Mouse (Mus musculus) retina, postnatal 1 day (tissue): ENCODE measurements around the gene Lrrc36.

Source experiments
- DNase-seq: peaks from one replicate; pipeline ENCODE4 v3.0.0-alpha.2; 2012

The Lrrc36 gene

GRCm38 (mm10) chr8:105484392-105484791 lies 71.0 kb downstream of the Lrrc36 start:
- peak; percentile 58 for DNase-seq

- DNase-seq = no peak
Measured at GRCm38 (mm10) chr8:105488082-105488481, 74.7 kb downstream of the Lrrc36 start.

DNA sequence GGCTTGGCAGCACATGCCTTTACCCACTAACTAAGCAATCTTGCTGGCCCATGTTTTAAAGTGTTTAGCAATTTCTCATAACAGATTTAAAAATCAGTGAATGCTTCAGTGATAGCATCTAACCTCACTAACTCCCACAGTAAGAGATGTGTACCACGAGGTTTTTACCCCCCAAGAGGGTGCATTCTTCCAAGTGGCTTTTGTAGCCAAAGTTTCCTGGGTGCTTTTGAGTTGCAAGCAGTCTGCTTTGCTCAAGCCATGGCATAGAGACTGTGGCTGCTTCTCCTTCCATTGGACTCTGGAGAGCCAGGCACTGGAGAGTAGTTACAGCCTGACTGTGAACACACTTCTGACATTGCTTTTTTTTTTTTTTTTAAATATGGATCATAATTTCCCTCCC lies 75.9 kb downstream of the Lrrc36 start:
- no peak for DNase-seq

GRCm38 (mm10) chr8:105493495-105493894 lies 80.1 kb downstream of the Lrrc36 start:
- no peak for DNase-seq

DNA sequence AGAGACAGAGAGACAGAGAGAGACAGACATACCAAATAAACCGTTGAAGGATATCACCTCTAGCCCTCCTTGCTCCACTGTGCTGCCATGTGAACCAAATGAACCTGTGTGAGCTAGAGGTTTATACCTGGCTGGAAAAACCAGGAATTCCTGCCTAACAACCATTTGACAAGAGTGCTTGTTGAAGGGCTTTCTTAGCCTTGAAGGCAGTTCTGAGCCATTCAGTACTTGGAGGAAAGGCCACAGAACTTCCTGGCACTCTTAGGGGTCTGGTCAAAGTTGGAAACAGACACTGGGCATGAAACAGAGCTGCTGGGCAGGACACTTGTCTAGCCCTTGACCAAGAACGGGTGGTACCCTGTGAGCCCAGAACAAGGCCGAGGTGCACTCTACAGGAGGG lies 81.2 kb downstream of the Lrrc36 start:
- no peak for DNase-seq

GRCm38 (mm10) chr8:105495350-105496302 lies 82.3 kb downstream of the Lrrc36 start:
- peak; percentile 22 for DNase-seq

DNA sequence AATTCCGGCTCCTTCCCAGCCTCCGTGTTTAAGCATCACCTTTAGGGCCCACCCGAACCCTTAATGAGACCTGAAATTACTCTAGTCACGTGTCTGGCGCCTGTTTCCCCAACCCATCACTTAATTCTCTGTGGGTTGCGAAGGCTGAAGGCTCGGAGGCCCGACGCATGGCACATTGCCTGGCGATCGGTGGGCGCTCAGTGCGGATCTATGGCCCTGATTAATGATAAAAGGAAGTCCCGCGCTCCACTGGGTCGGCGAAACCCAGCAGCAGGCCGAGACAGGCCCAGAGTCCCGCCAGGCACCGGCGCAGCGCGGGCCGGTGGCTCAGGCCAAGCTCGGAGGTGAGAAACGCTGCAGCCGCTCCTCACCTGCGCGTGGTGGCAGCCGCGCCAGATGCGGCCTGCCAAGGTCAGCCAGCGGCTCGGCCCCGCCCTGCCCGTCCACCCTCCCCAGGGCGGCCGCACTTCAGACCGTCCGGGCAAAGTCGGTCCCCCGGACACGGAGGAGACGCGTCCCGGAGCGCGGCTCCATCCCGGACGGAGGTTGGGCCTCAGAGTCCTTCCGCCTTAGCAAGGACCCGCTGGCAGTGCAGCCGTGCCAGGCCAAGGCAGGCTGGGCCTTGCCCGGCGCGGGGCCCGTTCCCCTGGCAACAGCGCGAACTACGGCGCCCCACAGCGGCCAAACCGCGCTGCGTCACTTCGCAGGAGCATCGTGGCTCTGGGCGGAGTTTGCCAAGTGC lies 83.2 kb downstream of the Lrrc36 start, which contains the start of gene Zdhhc1:
Zdhhc1 (minus strand) TSS at position 464 of the 742 bp plus-strand sequence.
- peak; percentile 91 for DNase-seq

DNA sequence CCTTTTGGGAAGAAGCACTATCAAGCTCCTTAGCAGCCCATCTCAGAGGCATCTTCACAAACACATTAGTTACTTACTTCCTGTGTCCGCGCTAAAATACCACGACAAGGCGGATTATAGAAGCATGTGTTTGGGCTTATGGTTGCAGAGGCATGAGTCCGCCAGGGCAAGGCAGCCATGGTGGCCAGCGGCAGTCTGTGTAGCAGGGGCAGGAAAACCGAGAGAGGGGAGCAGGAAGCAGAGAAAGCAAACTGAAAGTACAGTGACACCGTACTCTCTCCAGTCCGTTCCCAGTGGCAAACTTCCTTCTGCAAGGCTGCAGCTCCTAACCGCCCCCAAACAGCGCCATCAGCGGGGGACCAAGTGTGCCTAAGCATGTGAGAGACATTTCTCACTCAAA lies 86.4 kb downstream of the Lrrc36 start:
- DNase-seq = no peak

DNA sequence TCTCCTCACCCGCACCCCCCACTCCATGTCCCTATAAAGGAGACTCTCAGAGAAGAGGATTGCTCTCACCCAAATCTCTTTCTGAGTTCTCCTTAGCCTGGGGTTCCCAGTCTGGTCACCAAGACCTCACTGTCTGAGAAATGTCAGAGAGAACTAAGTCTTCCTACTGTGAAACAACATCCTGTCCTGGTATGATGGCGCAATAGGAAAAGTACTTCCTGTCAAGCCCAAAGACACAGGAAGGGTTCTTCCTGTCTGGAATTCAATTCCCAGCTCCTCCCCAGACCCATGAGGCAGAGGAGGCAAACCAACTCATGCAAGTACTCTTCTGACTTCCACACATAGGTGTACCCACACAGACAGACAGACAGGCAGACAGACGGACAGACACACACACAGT lies 91.2 kb downstream of the Lrrc36 start:
- no peak for DNase-seq

DNA sequence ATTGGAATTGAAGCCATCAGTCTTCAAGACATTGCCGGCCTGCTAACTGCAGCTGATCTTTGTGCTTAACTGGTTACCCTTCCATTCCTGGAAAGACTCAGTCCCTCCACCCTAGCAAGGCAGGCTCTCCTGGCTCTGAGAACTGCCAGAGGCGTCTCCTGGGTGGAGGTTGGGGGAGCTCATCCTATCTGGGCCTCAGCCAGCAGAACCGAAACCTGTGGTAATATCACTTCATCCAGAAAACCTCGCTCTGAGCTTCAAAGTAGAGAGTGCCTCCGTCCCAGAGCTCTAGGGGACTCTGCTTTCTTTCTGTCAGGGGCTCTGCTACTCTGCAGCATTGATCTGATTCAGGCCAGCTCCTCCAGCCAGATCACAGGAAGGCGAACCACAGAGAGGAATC lies 93.6 kb downstream of the Lrrc36 start:
- DNase-seq = no peak

GRCm38 (mm10) chr8:105508758-105509157 lies 95.4 kb downstream of the Lrrc36 start:
- DNase-seq = no peak

- no peak for DNase-seq
Measured at GRCm38 (mm10) chr8:105509997-105510735, 96.8 kb downstream of the Lrrc36 start.
